In genomic region chr2:102384496-102384895, GRCm38 (mm10) we compare ENCODE assay signal across 14 mouse cellular contexts. TPM values are rescaled to one million over a fixed set of nuclear protein-coding genes. Genes with fewer than 3 reads are reported as not detected.
A peak's percentile ranks its signal among the peaks of the same experiment; 100 is the strongest.
DNase-seq lines count a peak whose midpoint lies in the region; ATAC-seq and TF ChIP-seq lines count a peak whose summit lies in the region.
"Had no signal": no experiment of that assay in that cellular context is flagged by ENCODE, and none has a peak within 500 bp of the region (broad histone marks: within the 10 kb centered on the region; RNA-seq: fewer than 3 reads in every experiment).

No protein-coding gene starts in this region.

- no peaks in the 10 kb centered on the region for H3K27me3 ChIP-seq in hindbrain, embryonic 10.5 days (ENCODE audit: insufficient read depth, poor library complexity, severe bottlenecking)
- no peaks in the 10 kb centered on the region for H3K27me3 ChIP-seq in hindbrain, postnatal 0 days (ENCODE audit: insufficient read depth, low read length)
- no peaks in the 10 kb centered on the region for H3K27me3 ChIP-seq in midbrain, embryonic 11.5 days (ENCODE audit: control insufficient read depth, insufficient read depth, low read length)
- no peaks in the 10 kb centered on the region for H3K27me3 ChIP-seq in midbrain, postnatal 0 days (ENCODE audit: insufficient read depth, low read length)
- H3K27me3 ChIP-seq in kidney, embryonic 14.5 days (ENCODE audit: control insufficient read depth, insufficient read depth, low read length) = no peaks in the 10 kb centered on the region
- H3K27me3 ChIP-seq: liver, embryonic 13.5 days had no signal

- H3K9me3 ChIP-seq in hindbrain, embryonic 10.5 days = peaks cover 11% of the 10 kb centered on the region; the same call in 1 of the 2 replicates
- H3K9me3 ChIP-seq in hindbrain, postnatal 0 days (ENCODE audit: low read length) = no peaks in the 10 kb centered on the region
- no peaks in the 10 kb centered on the region for H3K9me3 ChIP-seq in midbrain, embryonic 11.5 days (ENCODE audit: control insufficient read depth, low read length)
- no peaks in the 10 kb centered on the region for H3K9me3 ChIP-seq in midbrain, postnatal 0 days (ENCODE audit: low read length)
- no peaks in the 10 kb centered on the region for H3K9me3 ChIP-seq in kidney, embryonic 14.5 days (ENCODE audit: control insufficient read depth, low read length)
- H3K9me3 ChIP-seq: liver, embryonic 13.5 days had no signal

- no peak overlapping the region for H3K9ac ChIP-seq in hindbrain, postnatal 0 days (replicated peaks; ENCODE audit: low read length)
- no peak overlapping the region for H3K9ac ChIP-seq in midbrain, embryonic 11.5 days (ENCODE audit: low read length)
- H3K9ac ChIP-seq in midbrain, postnatal 0 days (replicated peaks; ENCODE audit: low read length, poor library complexity, severe bottlenecking) = no peak overlapping the region
- H3K9ac ChIP-seq in kidney, embryonic 14.5 days (ENCODE audit: low read depth, low read length) = no peak overlapping the region
- H3K9ac ChIP-seq: liver, embryonic 13.5 days had no signal

- 74% methylated on average over 1 of the region's 1 CpGs for WGBS in hindbrain, embryonic 10.5 days
- 69% methylated on average over 1 of the region's 1 CpGs for WGBS in hindbrain, postnatal 0 days
- WGBS in midbrain, embryonic 11.5 days = 77% methylated on average over 1 of the region's 1 CpGs
- 71% methylated on average over 1 of the region's 1 CpGs for WGBS in midbrain, postnatal 0 days
- WGBS in kidney, embryonic 14.5 days = 50% methylated on average over 1 of the region's 1 CpGs

- H3K36me3 ChIP-seq in hindbrain, embryonic 10.5 days = peaks cover 6% of the 10 kb centered on the region; the same call in 1 of the 2 replicates
- no peaks in the 10 kb centered on the region for H3K36me3 ChIP-seq in hindbrain, postnatal 0 days (ENCODE audit: insufficient read depth, low read length)
- H3K36me3 ChIP-seq in midbrain, embryonic 11.5 days (ENCODE audit: control insufficient read depth, insufficient read depth, low read length) = no peaks in the 10 kb centered on the region
- H3K36me3 ChIP-seq in midbrain, postnatal 0 days (ENCODE audit: insufficient read depth, low read length) = no peaks in the 10 kb centered on the region
- peaks cover 6% of the 10 kb centered on the region; the same call in 1 of the 2 replicates for H3K36me3 ChIP-seq in kidney, embryonic 14.5 days (ENCODE audit: control insufficient read depth, insufficient read depth, low read length)

- TF ChIP-seq CTCF in hindbrain, postnatal 0 days (IDR thresholded peaks at IDR 0.05; ENCODE audit: low read depth) = no peak
- TF ChIP-seq CTCF in midbrain, postnatal 0 days (IDR thresholded peaks at IDR 0.05) = no peak

- H3K4me2 ChIP-seq in hindbrain, postnatal 0 days (ENCODE audit: low read depth, low read length) = no peak overlapping the region
- no peak overlapping the region for H3K4me2 ChIP-seq in midbrain, embryonic 11.5 days
- no peak overlapping the region for H3K4me2 ChIP-seq in midbrain, postnatal 0 days (ENCODE audit: low read depth, low read length, poor library complexity, severe bottlenecking)
- H3K4me2 ChIP-seq in kidney, embryonic 14.5 days (replicated peaks; ENCODE audit: low read depth, low read length) = no peak overlapping the region
- H3K4me2 ChIP-seq: liver, embryonic 13.5 days had no signal

- 0 out of 2 replicates have a peak overlapping the region, but pooled peaks have one; percentile 41 for H3K27ac ChIP-seq in hindbrain, embryonic 10.5 days
- H3K27ac ChIP-seq in hindbrain, postnatal 0 days = no peak overlapping the region
- no peak overlapping the region for H3K27ac ChIP-seq in midbrain, embryonic 11.5 days (ENCODE audit: low read depth, low read length)
- no peak overlapping the region for H3K27ac ChIP-seq in midbrain, postnatal 0 days (ENCODE audit: low read depth, low read length)
- H3K27ac ChIP-seq in kidney, embryonic 14.5 days (ENCODE audit: low read depth, low read length) = no peak overlapping the region
- H3K27ac ChIP-seq: forebrain, embryonic 10.5 days; liver, embryonic 13.5 days had no signal

- no peak overlapping the region for H3K4me3 ChIP-seq in hindbrain, embryonic 10.5 days
- H3K4me3 ChIP-seq in hindbrain, postnatal 0 days (ENCODE audit: low read length) = no peak overlapping the region
- no peak overlapping the region for H3K4me3 ChIP-seq in midbrain, embryonic 11.5 days (ENCODE audit: low read depth, low read length)
- no peak overlapping the region for H3K4me3 ChIP-seq in midbrain, postnatal 0 days (ENCODE audit: low read depth, low read length)
- no peak overlapping the region for H3K4me3 ChIP-seq in kidney, embryonic 14.5 days (ENCODE audit: low read length)
- H3K4me3 ChIP-seq: forebrain, embryonic 10.5 days; left cerebral cortex, adult 2 months; liver, embryonic 13.5 days had no signal

- peaks cover 24% of the 10 kb centered on the region for H3K4me1 ChIP-seq in hindbrain, embryonic 10.5 days (replicated peaks)
- H3K4me1 ChIP-seq in hindbrain, postnatal 0 days (ENCODE audit: insufficient read depth, low read length) = peaks cover 12% of the 10 kb centered on the region
- peaks cover 6% of the 10 kb centered on the region; the same call in 1 of the 2 replicates for H3K4me1 ChIP-seq in midbrain, embryonic 11.5 days (ENCODE audit: control insufficient read depth, insufficient read depth, low read length)
- peaks cover 11% of the 10 kb centered on the region; the same call in 1 of the 2 replicates for H3K4me1 ChIP-seq in midbrain, postnatal 0 days (ENCODE audit: insufficient read depth, low read length)
- peaks cover 11% of the 10 kb centered on the region; the same call in 1 of the 2 replicates for H3K4me1 ChIP-seq in kidney, embryonic 14.5 days (ENCODE audit: control insufficient read depth, insufficient read depth, low read length)

- ATAC-seq in hindbrain, postnatal 0 days = no peak
- no peak for ATAC-seq in midbrain, embryonic 11.5 days (ENCODE audit: low FRiP score)
- ATAC-seq in midbrain, postnatal 0 days (ENCODE audit: low FRiP score) = no peak
- ATAC-seq in kidney, embryonic 14.5 days (ENCODE audit: low FRiP score, low TSS enrichment) = 0 out of 2 replicates have a peak, but pooled peaks have one; percentile 28
- ATAC-seq: intestine, embryonic 16.5 days had no signal

- DNase-seq in hindbrain, embryonic 10.5 days (ENCODE audit: low spot score) = no peak
- no peak for DNase-seq in hindbrain, postnatal 0 days (ENCODE audit: low spot score)
- peak; percentile 54 for DNase-seq in midbrain, embryonic 11.5 days (ENCODE audit: low spot score, missing footprints)
- no peak for DNase-seq in midbrain, postnatal 0 days (ENCODE audit: low spot score)
- DNase-seq in cerebellum, postnatal 4 days (ENCODE audit: low spot score in 2 of 2) = no peak
- no peak for DNase-seq in cerebellum, postnatal 36 days
- DNase-seq: adrenal gland, adult 2 months; cerebellum, adult 9-10 months; liver, embryonic 13.5 days; lung, postnatal 36 days had no signal

RNA-seq across cellular contexts. Expression of gene Trim44, which starts 23.1 kb away (rescaled TPM):
- 23.7 and 25.3 TPM in 2 replicates for polyA plus RNA-seq in hindbrain, embryonic 10.5 days (2016; fragmentation: Nextera tagmentation; extraction: Ambion mirVana)
- 78.2 and 87.6 TPM in 2 replicates for total RNA-seq in hindbrain, postnatal 0 days (2014; rRNA removed)
- 42.2 and 44.1 TPM in 2 replicates for polyA plus RNA-seq in hindbrain, postnatal 0 days (2015; fragmentation: Nextera tagmentation; extraction: Ambion mirVana)
- 40.7 and 44.4 TPM in 2 replicates for polyA plus RNA-seq in midbrain, embryonic 11.5 days (2014; fragmentation: Nextera tagmentation; extraction: Ambion mirVana)
- total RNA-seq in midbrain, postnatal 0 days (2014; rRNA removed) = 114 and 132 TPM in 2 replicates
- polyA plus RNA-seq in midbrain, postnatal 0 days (2015; fragmentation: Nextera tagmentation; extraction: Ambion mirVana) = 42.2 and 50.6 TPM in 2 replicates
- 24.4 and 42.5 TPM in 2 replicates for polyA plus RNA-seq in kidney, embryonic 14.5 days (2014; fragmentation: Nextera tagmentation; extraction: Ambion mirVana)
